Mouse (Mus musculus): ENCODE measurements around the gene Thoc7.

The Thoc7 gene

GRCm38 (mm10) chr14:13933290-13934051 lies 28.2 kb downstream of the Thoc7 start:
- no peak for DNase-seq (ENCODE audit: low spot score)

DNA sequence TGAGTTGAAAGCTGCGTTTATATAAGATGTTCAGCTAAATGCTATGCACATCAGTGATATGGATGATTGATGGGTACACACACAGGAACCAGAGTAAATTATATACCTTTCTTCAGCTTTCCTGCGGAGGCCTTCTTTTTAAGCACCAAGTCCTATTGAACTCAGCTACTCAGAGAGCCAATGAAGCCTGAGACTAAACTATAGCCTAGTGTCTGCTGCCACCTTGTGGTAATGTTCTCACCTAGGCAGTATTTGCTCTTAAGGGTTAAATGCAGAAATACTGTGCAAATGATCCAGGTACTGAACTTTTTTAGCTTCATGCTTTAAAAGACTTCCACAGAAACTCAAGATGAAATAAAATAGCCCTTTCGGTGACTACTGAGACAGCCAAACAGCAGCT lies 44.0 kb downstream of the Thoc7 start:
- no peak for DNase-seq (ENCODE audit: low spot score)

- no peak for DNase-seq (ENCODE audit: low spot score)
These were observed 44.4 kb downstream of the Thoc7 start for GRCm38 (mm10) chr14:13917208-13917607.

DNA sequence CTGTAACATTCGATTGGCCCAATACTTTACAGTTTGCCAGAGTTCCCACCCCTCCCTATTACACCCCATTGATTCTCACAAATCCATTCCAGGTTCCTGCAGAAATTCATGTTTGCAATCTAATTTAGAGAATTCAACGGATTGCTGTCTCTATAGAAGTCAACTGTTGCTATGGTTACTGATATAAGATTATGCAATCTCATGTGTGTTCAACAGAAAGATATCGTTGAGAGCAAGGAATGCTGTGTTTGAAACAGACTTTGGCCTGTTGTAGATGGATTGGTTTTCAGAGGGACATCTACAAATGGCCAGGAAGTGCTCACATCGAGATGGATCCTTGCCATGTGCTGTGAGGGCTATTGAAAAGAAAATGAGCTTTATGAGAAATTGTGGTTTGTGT lies 46.4 kb downstream of the Thoc7 start:
- DNase-seq (ENCODE audit: low spot score), result no peak

GRCm38 (mm10) chr14:13914387-13915082 lies 47.1 kb downstream of the Thoc7 start, which contains the start of gene Gm281:
Gene Gm281 (minus strand): TSS chr14:13914478.
- no peak for DNase-seq (ENCODE audit: low spot score)

GRCm38 (mm10) chr14:13910148-13910547 lies 51.5 kb downstream of the Thoc7 start:
- DNase-seq (ENCODE audit: low spot score), result no peak

- no peak for DNase-seq (ENCODE audit: low spot score)
These were observed 54.5 kb downstream of the Thoc7 start for GRCm38 (mm10) chr14:13907145-13907544.

DNA sequence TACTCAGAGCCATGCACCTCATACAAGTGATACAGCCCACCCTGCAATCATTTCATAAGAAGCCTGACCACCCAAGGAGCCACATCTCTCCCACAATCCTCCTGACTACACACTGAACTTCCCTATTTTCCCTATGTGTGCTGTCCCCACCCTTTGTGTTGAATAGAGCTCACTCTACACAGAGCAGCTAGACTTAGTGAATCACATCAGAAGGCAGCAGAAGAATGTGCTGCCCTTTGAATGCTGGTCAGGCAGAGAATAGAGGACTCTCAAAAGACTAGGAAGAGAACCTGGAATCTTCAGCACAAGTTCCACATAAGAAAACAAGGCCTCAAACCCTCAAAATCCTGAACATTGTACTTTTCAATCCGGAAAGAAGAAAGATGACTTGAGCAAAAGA lies 55.2 kb downstream of the Thoc7 start:
- no peak for DNase-seq (ENCODE audit: low spot score)

GRCm38 (mm10) chr14:13901611-13902067 lies 60.0 kb downstream of the Thoc7 start:
- no peak for DNase-seq (ENCODE audit: low spot score)

Measured in spleen, adult 12 weeks (tissue).